ENCODE assay signal across 34 mouse cellular contexts in genomic region chr4:101307286-101307685, GRCm38 (mm10).
"Had no signal": no experiment of that assay in that cellular context is flagged by ENCODE, and none has a peak within 500 bp of the region (broad histone marks: within the 10 kb centered on the region; RNA-seq: fewer than 3 reads in every experiment).

No protein-coding gene starts in this region.

- H3K4me3 ChIP-seq: heart, embryonic 10.5 days; heart, embryonic 12.5 days; heart, embryonic 13.5 days; heart, embryonic 15.5 days; hindbrain, embryonic 10.5 days; hindbrain, embryonic 12.5 days; hindbrain, embryonic 13.5 days; hindbrain, embryonic 15.5 days; intestine, embryonic 15.5 days; kidney, embryonic 15.5 days; layer of hippocampus, adult 2 months had no signal

- H3K36me3 ChIP-seq: heart, embryonic 10.5 days; heart, embryonic 12.5 days; heart, embryonic 13.5 days; heart, embryonic 15.5 days; hindbrain, embryonic 10.5 days; hindbrain, embryonic 12.5 days; hindbrain, embryonic 13.5 days; hindbrain, embryonic 15.5 days; intestine, embryonic 15.5 days; kidney, embryonic 15.5 days had no signal

- H3K27me3 ChIP-seq: hindbrain, embryonic 12.5 days; hindbrain, embryonic 15.5 days; intestine, embryonic 15.5 days had no signal

- DNase-seq: heart, postnatal 10 days; heart, postnatal 14 days; heart, postnatal 36 days; heart, postnatal 4 days; kidney, adult 11 months; kidney, adult 18-20 months; kidney, adult 2 months; kidney, adult 8-10 months; kidney, adult 9 months; kidney, postnatal 10 days; kidney, postnatal 25 days; kidney, postnatal 36 days; kidney, postnatal 4 days; layer of hippocampus, adult 9-11 months; layer of hippocampus, postnatal 36 days had no signal

- H3K9me3 ChIP-seq: heart, embryonic 10.5 days; heart, embryonic 12.5 days; heart, embryonic 13.5 days; heart, embryonic 15.5 days; hindbrain, embryonic 10.5 days; hindbrain, embryonic 12.5 days; hindbrain, embryonic 13.5 days; hindbrain, embryonic 15.5 days; intestine, embryonic 15.5 days; kidney, embryonic 15.5 days had no signal

- H3K27ac ChIP-seq: heart, embryonic 10.5 days; heart, embryonic 13.5 days; heart, embryonic 15.5 days; hindbrain, embryonic 10.5 days; hindbrain, embryonic 12.5 days; hindbrain, embryonic 13.5 days; hindbrain, embryonic 14.5 days; hindbrain, embryonic 15.5 days; hindbrain, postnatal 0 days; intestine, embryonic 15.5 days; kidney, embryonic 15.5 days; kidney, postnatal 0 days had no signal

- ATAC-seq: hindbrain, embryonic 16.5 days; hindbrain, postnatal 0 days; inflammation-experienced regulatory T-cells, adult 6 months; intestine, embryonic 15.5 days; intestine, embryonic 16.5 days; intestine, postnatal 0 days had no signal

- H3K4me2 ChIP-seq: heart, embryonic 11.5 days; heart, embryonic 12.5 days; heart, embryonic 13.5 days; heart, embryonic 15.5 days; hindbrain, embryonic 12.5 days; hindbrain, embryonic 13.5 days; hindbrain, embryonic 14.5 days; hindbrain, embryonic 15.5 days; intestine, embryonic 15.5 days; kidney, embryonic 15.5 days had no signal

- H3K4me1 ChIP-seq: hindbrain, embryonic 10.5 days; hindbrain, embryonic 12.5 days; intestine, embryonic 15.5 days had no signal

- H3K9ac ChIP-seq: heart, embryonic 12.5 days; heart, embryonic 13.5 days; heart, embryonic 15.5 days; hindbrain, embryonic 12.5 days; hindbrain, embryonic 13.5 days; hindbrain, embryonic 14.5 days; hindbrain, embryonic 15.5 days; intestine, embryonic 15.5 days; kidney, embryonic 15.5 days had no signal
